Mouse (Mus musculus) thymus, postnatal 14 days (tissue): ENCODE results near the gene Tnmd.

Experiments
- DNase-seq: peaks from one replicate; pipeline ENCODE4 v3.0.0; 2021

The Tnmd gene

DNA sequence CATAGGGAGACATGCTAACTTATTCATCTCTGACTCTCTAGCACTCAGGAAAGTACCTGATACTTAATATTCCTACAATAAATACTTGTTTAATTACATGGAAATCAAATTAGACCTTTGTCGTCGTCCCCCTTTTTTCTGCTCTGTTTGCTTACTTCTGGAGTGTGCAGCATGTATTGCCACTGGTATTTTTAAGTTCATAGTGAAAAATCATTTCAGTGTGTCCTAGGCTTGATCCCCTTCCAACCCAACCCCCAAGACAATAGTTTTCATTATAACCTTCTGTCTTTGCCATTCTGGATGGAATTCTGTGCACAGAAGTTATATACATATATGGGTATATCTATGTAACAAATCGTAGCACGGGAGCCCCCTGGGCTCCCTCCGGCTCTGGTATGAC is at the start of gene Tnmd:
Gene Tnmd (plus strand): TSS at position 301 of the 400 bp plus-strand sequence.
- no peak for DNase-seq

DNA sequence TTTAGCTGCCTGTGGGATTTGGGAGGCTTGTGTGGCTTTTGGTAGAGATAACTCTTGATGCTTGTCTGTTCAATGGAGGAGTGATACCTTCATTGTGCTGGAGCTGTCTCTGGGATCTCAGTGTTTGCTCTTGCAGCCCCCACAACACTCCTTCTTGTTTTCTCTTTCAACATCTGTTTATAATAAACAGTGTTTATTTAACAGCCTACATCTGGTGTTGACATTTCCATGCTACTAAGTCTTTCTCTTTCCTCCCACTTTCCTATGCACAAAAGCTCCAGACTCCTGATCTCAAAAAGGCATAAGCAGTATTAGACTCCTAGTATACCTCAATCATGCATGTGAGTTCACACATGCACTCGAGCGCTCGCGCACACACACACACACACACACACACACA is 2.9 kb downstream of the Tnmd start:
- DNase-seq = no peak

DNA sequence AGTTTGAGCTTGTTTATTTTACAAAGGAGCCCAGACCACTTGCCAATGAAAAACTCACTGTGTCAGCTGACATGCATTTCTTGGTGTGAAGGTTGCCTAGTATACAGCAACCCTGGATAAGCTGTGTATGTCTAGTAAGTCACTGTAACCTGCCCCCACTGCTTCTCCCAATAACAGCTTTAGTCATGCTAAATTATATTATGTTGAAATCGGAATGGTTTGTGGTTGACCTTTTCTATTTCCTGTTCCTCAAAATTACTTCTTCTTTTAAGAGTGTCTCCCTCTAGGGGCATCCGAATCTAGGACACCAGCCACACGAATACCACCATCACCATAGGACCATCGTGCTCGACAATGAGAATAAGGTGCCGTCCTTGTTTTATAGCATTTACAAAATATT is 19.0 kb downstream of the Tnmd start:
- DNase-seq = no peak

DNA sequence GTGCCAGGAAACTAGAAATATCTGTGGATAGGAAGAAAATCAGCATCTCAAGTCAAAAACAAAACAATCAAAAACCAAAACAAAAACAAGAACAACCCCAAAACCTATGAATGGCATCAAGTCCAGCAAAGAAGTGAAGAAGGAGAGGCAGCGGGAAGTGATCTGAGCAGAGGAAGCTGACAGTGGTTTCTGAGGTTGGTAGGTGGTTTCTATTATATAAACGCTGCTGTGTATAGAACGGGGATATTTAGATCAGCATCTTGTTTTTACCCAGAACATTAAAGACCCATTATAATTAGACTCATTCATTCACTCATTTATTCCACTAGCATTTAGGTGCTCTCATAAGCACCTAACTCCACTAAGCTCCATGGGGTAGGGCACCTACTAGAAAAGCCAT is 36.5 kb downstream of the Tnmd start:
- no peak for DNase-seq

DNA sequence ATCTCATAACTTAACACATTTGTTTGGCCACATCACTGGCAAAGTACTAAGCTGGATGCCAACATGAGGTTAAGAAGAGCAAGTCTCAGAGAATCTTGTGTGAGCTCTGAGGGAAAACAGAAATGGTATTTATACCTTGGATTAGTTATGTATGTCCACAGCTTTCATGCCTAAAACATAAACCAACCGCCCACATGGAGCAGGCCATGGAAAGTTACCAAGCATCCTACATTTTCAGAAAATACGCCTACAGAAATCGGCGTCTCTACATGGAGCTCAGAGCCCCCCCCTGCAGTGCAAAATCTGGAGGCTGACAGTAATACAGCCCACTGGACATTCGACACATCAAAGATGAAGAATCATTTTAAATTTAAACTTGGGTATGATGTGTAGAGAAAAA is 37.3 kb downstream of the Tnmd start:
- no peak for DNase-seq

DNA sequence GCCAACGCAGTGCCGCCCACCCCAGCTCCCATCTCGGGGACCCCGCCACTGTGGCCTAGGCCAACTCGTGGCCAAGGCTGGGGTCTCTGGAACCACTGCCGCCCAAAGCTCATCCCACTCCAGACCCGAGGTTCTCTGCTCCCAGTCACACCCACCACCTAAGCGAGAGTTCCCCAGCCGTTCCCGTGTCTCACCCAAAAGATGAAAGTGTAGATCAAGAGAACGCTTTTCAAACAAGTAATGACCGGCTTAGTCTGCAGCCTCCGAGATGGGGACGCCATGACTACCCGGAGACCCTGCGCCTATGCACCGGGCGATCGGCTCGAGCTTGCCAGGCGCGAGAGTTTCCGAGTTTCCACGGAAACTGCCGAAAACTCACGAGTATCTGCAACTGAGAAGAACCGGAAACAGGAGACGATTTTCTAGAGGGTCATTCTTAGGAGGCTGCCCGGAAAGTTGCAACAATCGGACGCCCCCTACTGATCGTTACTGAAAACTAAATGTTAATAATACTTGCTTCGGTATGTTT is 47.3 kb downstream of the Tnmd start, which contains the start of gene Tspan6:
Gene Tspan6 (minus strand): TSS at position 416 of the 529 bp plus-strand sequence.
- DNase-seq = peak; percentile 88

DNA sequence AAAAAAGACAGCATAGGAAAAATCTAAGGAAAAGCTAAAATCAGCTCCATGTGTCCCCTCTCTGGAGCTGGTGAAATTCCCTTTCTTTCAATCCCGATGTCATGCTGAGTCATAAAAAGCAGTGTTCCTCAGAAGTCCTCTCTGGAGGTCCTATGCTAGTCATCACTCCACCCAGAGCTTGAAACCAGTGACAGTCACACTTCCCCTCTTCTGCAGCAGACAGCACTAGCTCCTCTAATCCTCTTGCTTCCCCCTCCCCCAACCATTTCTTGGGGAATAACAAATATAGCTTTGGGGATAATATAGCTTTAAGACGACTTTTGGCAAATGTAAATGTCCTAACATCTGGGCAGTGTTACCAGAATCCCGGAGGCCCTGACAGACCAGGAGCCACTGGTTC is 57.5 kb downstream of the Tnmd start, which contains the start of gene Srpx2:
Gene Srpx2 (plus strand): TSS at position 166 of the 400 bp plus-strand sequence.
- no peak for DNase-seq

DNA sequence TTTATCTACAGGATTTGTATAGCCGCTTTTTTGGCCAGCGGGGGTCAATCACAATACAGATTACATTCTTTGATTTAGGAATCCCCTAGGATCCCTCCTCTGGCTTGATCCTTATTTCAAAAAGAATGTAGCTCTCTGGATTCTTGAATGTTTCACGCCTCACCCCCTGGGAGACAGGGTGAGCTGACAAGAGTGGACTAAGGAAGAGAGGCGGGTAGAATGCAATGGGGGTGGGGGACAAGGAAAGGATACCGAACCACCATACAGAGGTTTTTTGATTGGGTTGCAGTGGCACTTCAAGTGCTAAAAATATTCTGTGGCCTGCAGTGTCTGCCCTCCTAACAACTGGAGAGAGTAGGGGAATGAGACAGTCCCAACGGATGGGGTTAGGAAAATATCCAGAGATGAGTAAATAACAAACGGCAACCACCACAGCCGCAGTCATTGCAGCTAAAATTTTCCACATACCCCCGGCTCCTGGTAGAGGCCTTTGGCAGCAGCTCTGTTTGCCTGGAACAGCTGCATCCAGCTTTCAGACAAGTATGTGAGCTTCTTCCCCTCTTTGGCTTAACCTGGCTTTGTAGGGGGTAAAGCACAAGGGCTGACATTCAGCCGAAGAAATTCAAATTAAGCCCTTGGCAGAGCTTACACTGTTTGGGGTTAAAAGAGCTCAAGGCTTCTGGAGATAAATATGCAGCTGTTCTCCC is 60.8 kb downstream of the Tnmd start:
- DNase-seq = no peak

DNA sequence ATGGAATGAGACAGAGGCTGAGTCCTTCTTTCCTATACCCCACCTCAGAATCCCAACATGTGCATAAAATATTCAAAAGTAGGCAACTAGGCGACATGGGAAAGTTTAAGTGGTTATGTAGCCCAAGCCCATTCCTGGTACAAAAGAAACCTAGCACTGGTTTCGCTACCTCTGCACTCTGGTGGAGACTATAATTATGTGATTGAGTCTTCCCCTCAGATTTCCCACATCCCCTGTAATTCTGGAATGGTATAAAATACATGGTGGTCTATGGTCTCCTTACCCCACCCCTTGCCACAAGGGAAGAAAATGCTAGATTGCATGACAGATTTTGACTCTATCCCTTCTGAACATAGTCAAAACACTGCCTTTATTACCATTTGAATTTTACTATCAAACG is 62.2 kb downstream of the Tnmd start:
- no peak for DNase-seq

DNA sequence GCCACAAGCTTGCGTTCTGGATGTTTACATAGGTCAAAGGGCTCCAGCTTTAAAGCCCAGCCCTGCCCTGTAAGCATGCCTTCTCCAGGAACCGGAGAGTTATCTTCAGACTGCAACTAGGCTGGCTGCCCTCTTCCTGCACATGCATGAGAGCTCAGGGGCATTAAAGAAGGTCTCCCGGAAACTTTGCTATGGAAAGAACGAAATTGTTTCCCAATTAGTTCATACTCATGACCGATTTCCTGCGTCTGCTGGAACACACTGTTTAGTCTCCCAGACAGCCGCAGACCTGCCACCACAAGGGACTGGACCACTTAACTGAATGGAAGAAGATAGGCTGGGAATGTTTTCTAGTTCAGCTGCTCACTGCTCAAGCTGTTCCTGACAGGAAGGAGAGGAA is 63.4 kb downstream of the Tnmd start:
- no peak for DNase-seq
